ENCODE assay signal across 19 mouse cellular contexts in the genomic region with DNA sequence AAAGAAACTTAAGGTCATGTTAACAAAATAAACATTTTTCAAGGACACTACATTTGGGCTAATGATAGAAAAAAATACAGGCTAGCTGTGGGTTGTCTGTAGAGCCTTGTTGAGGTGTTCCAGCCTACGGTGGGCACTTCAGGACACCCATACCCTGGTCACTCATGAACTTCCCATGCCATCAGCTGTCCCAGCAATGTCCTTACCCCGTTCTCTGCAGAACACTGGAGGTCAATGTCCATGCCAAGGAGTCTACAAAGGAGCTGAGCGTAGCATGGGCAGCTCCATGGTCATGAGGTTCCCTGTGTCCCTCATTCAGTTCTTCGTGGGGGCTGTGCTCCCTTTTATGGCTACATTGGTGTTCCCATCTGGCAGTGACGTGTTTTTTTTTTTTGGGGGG. TPM values are rescaled to one million over a fixed set of nuclear protein-coding genes. Genes with fewer than 3 reads are reported as not detected.
DNase-seq lines count a peak whose midpoint lies in the region; ATAC-seq and TF ChIP-seq lines count a peak whose summit lies in the region.
"Had no signal": no experiment of that assay in that cellular context is flagged by ENCODE, and none has a peak within 500 bp of the region (broad histone marks: within the 10 kb centered on the region; RNA-seq: fewer than 3 reads in every experiment).

No protein-coding gene starts in this region.

- DNase-seq in kidney, adult 2 months: peak; percentile 38
- DNase-seq in midbrain, embryonic 11.5 days (ENCODE audit: low spot score, missing footprints): peak; percentile 10
- no peak for DNase-seq in midbrain, embryonic 10.5 days (ENCODE audit: low spot score)
- DNase-seq in cerebellum, adult 11-12 months: no peak
- DNase-seq: cerebellum, adult 11 months; cerebellum, adult 9-10 months; cerebellum, postnatal 25 days; forebrain, postnatal 0 days; gastrocnemius, adult 2 months; gastrocnemius, postnatal 25 days; heart, adult 18-20 months; heart, postnatal 10 days had no signal

- H3K4me1 ChIP-seq in kidney, adult 2 months (ENCODE audit: control insufficient read depth, insufficient read depth, low read length): peaks cover 21% of the 10 kb centered on the region; the same call in 1 of the 2 replicates
- peaks cover 14% of the 10 kb centered on the region for H3K4me1 ChIP-seq in kidney, embryonic 15.5 days
- H3K4me1 ChIP-seq in midbrain, embryonic 11.5 days (ENCODE audit: control insufficient read depth, insufficient read depth, low read length): no peaks in the 10 kb centered on the region
- peaks cover 8% of the 10 kb centered on the region for H3K4me1 ChIP-seq in midbrain, embryonic 10.5 days
- peaks cover 3% of the 10 kb centered on the region; the same call in 1 of the 2 replicates for H3K4me1 ChIP-seq in intestine, postnatal 0 days (replicated peaks; ENCODE audit: control insufficient read depth, insufficient read depth, low read length)
- H3K4me1 ChIP-seq: embryonic facial prominence, embryonic 12.5 days had no signal

- TF ChIP-seq CTCF in kidney, adult 2 months (conservative IDR thresholded peaks at IDR 0.05; ENCODE audit: insufficient read depth, insufficient read length, low read depth, low read length): no peak
- TF ChIP-seq CTCF in intestine, postnatal 0 days (IDR thresholded peaks at IDR 0.05; ENCODE audit: low read depth): no peak

- H3K27ac ChIP-seq in kidney, adult 2 months (ENCODE audit: insufficient read depth, low read depth, low read length): no peak overlapping the region
- H3K27ac ChIP-seq in kidney, embryonic 15.5 days: no peak overlapping the region
- no peak overlapping the region for H3K27ac ChIP-seq in midbrain, embryonic 11.5 days (ENCODE audit: low read depth, low read length)
- H3K27ac ChIP-seq in midbrain, embryonic 10.5 days (replicated peaks): no peak overlapping the region
- peak overlapping the region; percentile 87 for H3K27ac ChIP-seq in intestine, postnatal 0 days (ENCODE audit: low read depth, low read length)
- H3K27ac ChIP-seq: embryonic facial prominence, embryonic 12.5 days; forebrain, embryonic 13.5 days; gastrocnemius, adult 2 months; heart, embryonic 10.5 days; hindbrain, embryonic 13.5 days; hindbrain, postnatal 0 days had no signal

- H3K9ac ChIP-seq in kidney, embryonic 15.5 days: no peak overlapping the region
- H3K9ac ChIP-seq in midbrain, embryonic 11.5 days (ENCODE audit: low read length): no peak overlapping the region
- H3K9ac ChIP-seq in intestine, postnatal 0 days (ENCODE audit: low read depth, low read length): no peak overlapping the region
- H3K9ac ChIP-seq: embryonic facial prominence, embryonic 12.5 days; forebrain, embryonic 13.5 days; forebrain, postnatal 0 days; hindbrain, embryonic 13.5 days had no signal

- no peak for TF ChIP-seq POLR2A in kidney, adult 2 months (IDR thresholded peaks at IDR 0.05; ENCODE audit: low read depth, low read length)

- no peak for ATAC-seq in kidney, embryonic 15.5 days (replicated peaks; ENCODE audit: low FRiP score)
- ATAC-seq in midbrain, embryonic 11.5 days (ENCODE audit: low FRiP score): no peak
- ATAC-seq in intestine, postnatal 0 days: peak; percentile 67
- ATAC-seq: forebrain, embryonic 13.5 days; forebrain, postnatal 0 days; hindbrain, postnatal 0 days had no signal

- 60% methylated on average over 5 of the region's 5 CpGs for WGBS in kidney, adult 2 months
- WGBS in kidney, embryonic 15.5 days: 84% methylated on average over 5 of the region's 5 CpGs
- 86% methylated on average over 5 of the region's 5 CpGs for WGBS in midbrain, embryonic 11.5 days
- 86% methylated on average over 5 of the region's 5 CpGs for WGBS in midbrain, embryonic 10.5 days
- 46% methylated on average over 5 of the region's 5 CpGs for WGBS in intestine, postnatal 0 days

- H3K4me2 ChIP-seq in kidney, embryonic 15.5 days: no peak overlapping the region
- no peak overlapping the region for H3K4me2 ChIP-seq in midbrain, embryonic 11.5 days
- H3K4me2 ChIP-seq in intestine, postnatal 0 days (replicated peaks; ENCODE audit: low read depth): no peak overlapping the region
- H3K4me2 ChIP-seq: embryonic facial prominence, embryonic 12.5 days; forebrain, embryonic 13.5 days; hindbrain, embryonic 13.5 days had no signal

- H3K4me3 ChIP-seq in kidney, adult 2 months (ENCODE audit: insufficient read depth, low read depth, low read length): no peak overlapping the region
- no peak overlapping the region for H3K4me3 ChIP-seq in kidney, embryonic 15.5 days (replicated peaks)
- H3K4me3 ChIP-seq in midbrain, embryonic 11.5 days (ENCODE audit: low read depth, low read length): no peak overlapping the region
- no peak overlapping the region for H3K4me3 ChIP-seq in midbrain, embryonic 10.5 days
- no peak overlapping the region for H3K4me3 ChIP-seq in intestine, postnatal 0 days (ENCODE audit: low read depth, low read length)
- H3K4me3 ChIP-seq: embryonic facial prominence, embryonic 12.5 days; forebrain, embryonic 13.5 days; gastrocnemius, adult 2 months; heart, embryonic 10.5 days; hindbrain, embryonic 13.5 days had no signal

- H3K36me3 ChIP-seq in kidney, adult 2 months (ENCODE audit: control insufficient read depth, insufficient read depth, low read length): no peaks in the 10 kb centered on the region
- H3K36me3 ChIP-seq in kidney, embryonic 15.5 days: no peaks in the 10 kb centered on the region
- no peaks in the 10 kb centered on the region for H3K36me3 ChIP-seq in midbrain, embryonic 11.5 days (ENCODE audit: control insufficient read depth, insufficient read depth, low read length)
- H3K36me3 ChIP-seq in midbrain, embryonic 10.5 days: no peaks in the 10 kb centered on the region
- no peaks in the 10 kb centered on the region for H3K36me3 ChIP-seq in intestine, postnatal 0 days (ENCODE audit: control insufficient read depth, insufficient read depth)
- H3K36me3 ChIP-seq: embryonic facial prominence, embryonic 12.5 days; heart, embryonic 10.5 days; hindbrain, embryonic 13.5 days had no signal

- no peaks in the 10 kb centered on the region for H3K9me3 ChIP-seq in kidney, embryonic 15.5 days (replicated peaks)
- no peaks in the 10 kb centered on the region for H3K9me3 ChIP-seq in midbrain, embryonic 11.5 days (ENCODE audit: control insufficient read depth, low read length)
- no peaks in the 10 kb centered on the region for H3K9me3 ChIP-seq in midbrain, embryonic 10.5 days (replicated peaks)
- no peaks in the 10 kb centered on the region for H3K9me3 ChIP-seq in intestine, postnatal 0 days (ENCODE audit: control insufficient read depth)
- H3K9me3 ChIP-seq: embryonic facial prominence, embryonic 12.5 days; forebrain, embryonic 13.5 days; heart, embryonic 10.5 days; hindbrain, embryonic 13.5 days had no signal

- H3K27me3 ChIP-seq in kidney, adult 2 months (replicated peaks; ENCODE audit: control insufficient read depth, insufficient read depth, low read length): no peaks in the 10 kb centered on the region
- H3K27me3 ChIP-seq in kidney, embryonic 15.5 days: no peaks in the 10 kb centered on the region
- H3K27me3 ChIP-seq in midbrain, embryonic 11.5 days (ENCODE audit: control insufficient read depth, insufficient read depth, low read length): no peaks in the 10 kb centered on the region
- H3K27me3 ChIP-seq in midbrain, embryonic 10.5 days (ENCODE audit: low read depth, poor library complexity, severe bottlenecking): no peaks in the 10 kb centered on the region
- H3K27me3 ChIP-seq in intestine, postnatal 0 days (replicated peaks; ENCODE audit: control insufficient read depth, insufficient read depth, low read length): no peaks in the 10 kb centered on the region
- H3K27me3 ChIP-seq: embryonic facial prominence, embryonic 12.5 days; forebrain, embryonic 13.5 days; hindbrain, embryonic 13.5 days had no signal

RNA-seq across cellular contexts. Expression of gene Prr15, which starts 28.1 kb away (rescaled TPM):
- polyA plus RNA-seq in kidney, adult 2 months (2012; rRNA removed): 6.2 and 6.8 TPM in 2 replicates
- polyA plus RNA-seq in kidney, embryonic 15.5 days (2015; fragmentation: Nextera tagmentation; extraction: Ambion mirVana): 7.3 TPM in 2 replicates
- polyA plus RNA-seq in midbrain, embryonic 11.5 days (2014; fragmentation: Nextera tagmentation; extraction: Ambion mirVana): 0.54 and 0.97 TPM in 2 replicates
- polyA plus RNA-seq in midbrain, embryonic 10.5 days (2016; fragmentation: Nextera tagmentation; extraction: Ambion mirVana): 0.96 and 1.1 TPM in 2 replicates
- polyA plus RNA-seq in intestine, postnatal 0 days (2015; fragmentation: Nextera tagmentation; extraction: Ambion mirVana): 47.4 and 52.3 TPM in 2 replicates

Comparison
In these comparisons a context has a peak if more than half of its experiments do, and no peak if none do; other contexts are left out.
1. DNase-seq: peak in kidney, adult 2 months (single experiment) and midbrain, embryonic 11.5 days (single experiment); none in midbrain, embryonic 10.5 days (single experiment) and cerebellum, adult 11-12 months (single experiment).